Mouse (Mus musculus): ENCODE measurements around the gene Aes. TPM values are rescaled to one million over a fixed set of nuclear protein-coding genes. Genes with fewer than 3 reads are reported as not detected.

The Aes gene
- polyA plus RNA-seq, 1 experiment: 3,125 TPM

- WGBS: 43% methylated on average over 10 of the region's 10 CpGs
Observed at GRCm38 (mm10) chr10:81564216-81564615, 4.9 kb downstream of the Aes start.

GRCm38 (mm10) chr10:81564734-81565133 is 5.4 kb downstream of the Aes start:
- Histone ChIP-seq H3K4me3 (ENCODE audit: control insufficient read depth, insufficient read depth, low read length) (no peak overlapping the region), H3K27ac (ENCODE audit: control insufficient read depth, insufficient read depth, low read length) (peak overlapping the region; percentile 86; the same call in 1 of the 2 replicates), H3K27me3 (ENCODE audit: control insufficient read depth, insufficient read depth, low read length) (no peaks in the 10 kb centered on the region), H3K36me3 (ENCODE audit: control insufficient read depth, insufficient read depth, low read length) (peaks cover 40% of the 10 kb centered on the region), H3K4me1 (replicated peaks; ENCODE audit: control insufficient read depth, insufficient read depth, low read length) (peaks cover 79% of the 10 kb centered on the region)
- TF ChIP-seq POLR2A (IDR thresholded peaks at IDR 0.05; ENCODE audit: control insufficient read depth, extremely low read depth, insufficient read depth, low read length, poor library complexity) (no peak), CTCF (IDR thresholded peaks at IDR 0.05; ENCODE audit: borderline replicate concordance, control insufficient read depth, extremely low read depth, insufficient read depth, low read length, poor library complexity) (peak; percentile 87)
- DNase-seq: peak; percentile 85
- WGBS: 63% methylated on average over 10 of the region's 10 CpGs

More at GRCm38 (mm10) chr10:81564216-81564615, 4.9 kb downstream of the Aes start:
- no peaks in the 10 kb centered on the region for H3K27me3 ChIP-seq (ENCODE audit: control insufficient read depth, insufficient read depth, low read length)
- TF ChIP-seq POLR2A (IDR thresholded peaks at IDR 0.05; ENCODE audit: control insufficient read depth, extremely low read depth, insufficient read depth, low read length, poor library complexity) (no peak), CTCF (IDR thresholded peaks at IDR 0.05; ENCODE audit: borderline replicate concordance, control insufficient read depth, extremely low read depth, insufficient read depth, low read length, poor library complexity) (no peak)
- H3K4me3 ChIP-seq (ENCODE audit: control insufficient read depth, insufficient read depth, low read length): no peak overlapping the region
- H3K27ac ChIP-seq (ENCODE audit: control insufficient read depth, insufficient read depth, low read length): peak overlapping the region; percentile 24; the same call in 1 of the 2 replicates
- DNase-seq: peak; percentile 21
- peaks cover 74% of the 10 kb centered on the region for H3K4me1 ChIP-seq (replicated peaks; ENCODE audit: control insufficient read depth, insufficient read depth, low read length)
- H3K36me3 ChIP-seq (ENCODE audit: control insufficient read depth, insufficient read depth, low read length): peaks cover 40% of the 10 kb centered on the region

- DNase-seq: peak; percentile 89
- H3K4me1 ChIP-seq (replicated peaks; ENCODE audit: control insufficient read depth, insufficient read depth, low read length): peaks cover 87% of the 10 kb centered on the region
- TF ChIP-seq CTCF (IDR thresholded peaks at IDR 0.05; ENCODE audit: borderline replicate concordance, control insufficient read depth, extremely low read depth, insufficient read depth, low read length, poor library complexity) (0 out of 2 replicates have a peak, but pooled peaks have one; percentile 35), POLR2A (IDR thresholded peaks at IDR 0.05; ENCODE audit: control insufficient read depth, extremely low read depth, insufficient read depth, low read length, poor library complexity) (0 out of 2 replicates have a peak, but pooled peaks have one; percentile 25)
- 40% methylated on average over 20 of the region's 20 CpGs for WGBS
- H3K36me3 ChIP-seq (ENCODE audit: control insufficient read depth, insufficient read depth, low read length): peaks cover 40% of the 10 kb centered on the region
- H3K27me3 ChIP-seq (ENCODE audit: control insufficient read depth, insufficient read depth, low read length): no peaks in the 10 kb centered on the region
- H3K27ac ChIP-seq (ENCODE audit: control insufficient read depth, insufficient read depth, low read length): peak overlapping the region; percentile 94
- peak overlapping the region; percentile 34 for H3K4me3 ChIP-seq (ENCODE audit: control insufficient read depth, insufficient read depth, low read length)
Observed at GRCm38 (mm10) chr10:81565257-81566228, 6.3 kb downstream of the Aes start.

GRCm38 (mm10) chr10:81568381-81569191 is 9.3 kb downstream of the Aes start:
- TF ChIP-seq CTCF (IDR thresholded peaks at IDR 0.05; ENCODE audit: borderline replicate concordance, control insufficient read depth, extremely low read depth, insufficient read depth, low read length, poor library complexity): no peak
- no peak for TF ChIP-seq POLR2A (IDR thresholded peaks at IDR 0.05; ENCODE audit: control insufficient read depth, extremely low read depth, insufficient read depth, low read length, poor library complexity)
- 43% methylated on average over 16 of the region's 16 CpGs for WGBS
- DNase-seq: peak; percentile 58
- no peak overlapping the region for H3K4me3 ChIP-seq (ENCODE audit: control insufficient read depth, insufficient read depth, low read length)
- H3K4me1 ChIP-seq (replicated peaks; ENCODE audit: control insufficient read depth, insufficient read depth, low read length): peaks cover 84% of the 10 kb centered on the region
- H3K27me3 ChIP-seq (ENCODE audit: control insufficient read depth, insufficient read depth, low read length): no peaks in the 10 kb centered on the region
- peaks cover 27% of the 10 kb centered on the region for H3K36me3 ChIP-seq (ENCODE audit: control insufficient read depth, insufficient read depth, low read length)
- H3K27ac ChIP-seq (ENCODE audit: control insufficient read depth, insufficient read depth, low read length): no peak overlapping the region

- no peak for TF ChIP-seq POLR2A (IDR thresholded peaks at IDR 0.05; ENCODE audit: control insufficient read depth, extremely low read depth, insufficient read depth, low read length, poor library complexity)
- no peak for TF ChIP-seq CTCF (IDR thresholded peaks at IDR 0.05; ENCODE audit: borderline replicate concordance, control insufficient read depth, extremely low read depth, insufficient read depth, low read length, poor library complexity)
- Histone ChIP-seq H3K4me1 (replicated peaks; ENCODE audit: control insufficient read depth, insufficient read depth, low read length) (peaks cover 83% of the 10 kb centered on the region), H3K27me3 (ENCODE audit: control insufficient read depth, insufficient read depth, low read length) (no peaks in the 10 kb centered on the region), H3K36me3 (ENCODE audit: control insufficient read depth, insufficient read depth, low read length) (peaks cover 16% of the 10 kb centered on the region), H3K27ac (ENCODE audit: control insufficient read depth, insufficient read depth, low read length) (no peak overlapping the region), H3K4me3 (ENCODE audit: control insufficient read depth, insufficient read depth, low read length) (no peak overlapping the region)
- WGBS: 87% methylated on average over 9 of the region's 9 CpGs
- DNase-seq: peak; percentile 15
Observed at GRCm38 (mm10) chr10:81569507-81570237, 10.4 kb downstream of the Aes start.

Measured in thymus, adult 2 months (tissue).